Mouse (Mus musculus) monocyte, adult 5-6 weeks (primary cell): ENCODE data around the gene Tnni1. TPM values are rescaled to one million over a fixed set of nuclear protein-coding genes. Genes with fewer than 3 reads are reported as not detected.

Experiments
- ATAC-seq: fragments of 153-309, 156-312 bp; replicated peaks from 2 replicates; pipeline ENCODE4 v1.8.0; 2017; ENCODE audit warnings: mild to moderate bottlenecking; ENCODE audit not compliant: low TSS enrichment, insufficient number of reproducible peaks, severe bottlenecking, poor library complexity, low FRiP score
- total RNA-seq: library from RNA; stranded (forward); fragments of 200-1000, 200-491, 200-594 nt; gene quantifications from 3 replicates; pipeline ENCODE4 v1.2.3, GENCODE M21; 2017

Tnni1 gene
- total RNA-seq, 1 experiment from 2014 or later: not detected

DNA sequence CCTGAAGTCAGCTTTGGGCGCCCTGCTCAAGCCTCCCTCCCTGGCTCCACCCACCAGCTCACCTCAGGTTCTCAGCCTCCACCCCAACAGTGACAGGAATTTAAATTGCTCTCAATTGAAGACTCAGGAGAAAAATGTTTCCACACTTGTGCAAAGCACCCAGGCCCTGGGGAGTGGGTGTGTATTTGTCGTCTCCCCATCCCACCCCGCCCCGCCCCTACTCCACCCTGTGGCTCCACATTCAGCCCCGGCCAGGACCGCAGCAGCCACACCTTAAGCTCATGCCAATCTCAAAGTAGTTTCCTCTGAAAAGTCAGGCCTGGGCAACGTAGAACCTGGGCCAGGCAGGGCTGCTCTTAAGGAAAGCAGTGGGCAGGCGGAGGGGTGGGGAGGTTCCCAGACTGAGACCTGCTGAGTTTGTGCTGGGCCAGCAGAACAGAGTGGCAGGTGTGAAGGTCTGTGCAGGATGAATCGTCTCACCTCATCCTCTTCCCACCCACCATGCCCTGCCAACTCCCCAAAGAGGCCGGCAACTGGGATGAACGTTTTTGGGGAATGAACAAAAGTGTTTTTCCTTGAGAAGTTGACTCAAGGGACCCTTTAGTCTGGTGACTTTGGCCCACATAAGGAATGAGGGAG, 78.0 kb downstream of the Tnni1 start:
- ATAC-seq: no peak

GRCm38 (mm10) chr1:135858533-135858932, 79.3 kb downstream of the Tnni1 start:
- no peak for ATAC-seq

Other genes starting within 250 kb of the Tnni1 start
- gene Nav1, start 172.1 kb upstream of the Tnni1 start, total RNA-seq: 7.2 to 18.3 TPM (median 8.5 TPM) in 3 replicates
- gene Csrp1, start 59.4 kb upstream of the Tnni1 start, total RNA-seq: 25.1 to 38.6 TPM (median 32.4 TPM) in 3 replicates
- gene Phlda3, start 13.3 kb upstream of the Tnni1 start, total RNA-seq: 0.39 to 7.4 TPM (median 1.4 TPM) in 3 replicates
- gene Lad1, start 39.2 kb downstream of the Tnni1 start, total RNA-seq: 0.29 TPM in 1 of 3 replicates, not detected in the others
- gene Tnnt2, start 56.9 kb downstream of the Tnni1 start, total RNA-seq: not detected in 3 replicates
- not detected in 3 replicates for gene Pkp1, start 139.8 kb downstream of the Tnni1 start, total RNA-seq
- not detected in 3 replicates for gene Igfn1, start 226.9 kb downstream of the Tnni1 start, total RNA-seq
- 1.6 to 7.8 TPM (median 2.7 TPM) in 3 replicates for gene Tmem9, start 228.7 kb downstream of the Tnni1 start, total RNA-seq